Mouse (Mus musculus): ENCODE measurements at regions not wholly inside any gene's neighbourhood (a gene's known extent, or its start where the extent isn't known, plus 50 kb on each side); places are given as distances from the start of the nearest gene placed in this dataset.
"Not testable (repeated sequence)": the region's sequence is repeated elsewhere in the genome, so short reads cannot be mapped to it uniquely, and the experiment has no call there.

DNA sequence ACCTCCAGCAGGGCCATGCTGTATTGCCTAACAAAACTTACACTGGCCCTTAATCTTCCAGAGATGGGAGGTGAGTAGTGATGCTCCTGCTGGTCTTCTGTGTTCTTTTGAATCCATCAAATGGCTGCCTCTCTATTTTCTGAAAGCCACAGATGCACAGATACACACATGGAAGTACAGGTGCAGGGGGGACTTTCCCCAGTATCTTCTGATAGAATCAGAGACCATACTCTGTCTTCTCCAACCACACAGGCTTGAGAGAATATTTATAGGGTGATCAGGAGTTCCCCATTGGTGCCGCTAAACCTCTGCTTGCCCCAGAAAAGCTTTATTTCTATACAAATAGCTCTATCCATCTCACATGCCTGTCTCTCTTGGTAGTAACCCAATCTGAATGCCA, 133.5 kb upstream of the Tbl1xr1 start:
- DNase-seq, result no peak

DNA sequence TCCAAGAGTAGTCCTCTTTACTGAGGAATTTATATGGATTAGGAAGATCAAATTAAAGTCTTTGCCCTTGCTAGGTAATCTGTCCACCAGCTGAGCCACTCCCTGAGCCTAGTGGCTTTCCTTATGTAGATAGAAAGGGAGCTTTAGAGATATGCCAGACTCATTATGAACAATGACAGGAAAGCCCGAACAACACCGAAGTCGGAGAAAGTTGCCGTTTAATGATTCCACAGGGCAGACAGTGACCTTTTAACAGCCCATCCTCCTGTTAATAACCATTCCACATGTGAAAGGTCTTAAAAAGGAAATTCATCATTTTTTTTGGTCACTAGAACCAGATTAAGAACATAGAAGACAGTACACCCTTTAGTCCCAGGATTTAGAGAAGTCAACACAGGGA, 130.7 kb upstream of the Tbl1xr1 start:
- no peak for DNase-seq

DNA sequence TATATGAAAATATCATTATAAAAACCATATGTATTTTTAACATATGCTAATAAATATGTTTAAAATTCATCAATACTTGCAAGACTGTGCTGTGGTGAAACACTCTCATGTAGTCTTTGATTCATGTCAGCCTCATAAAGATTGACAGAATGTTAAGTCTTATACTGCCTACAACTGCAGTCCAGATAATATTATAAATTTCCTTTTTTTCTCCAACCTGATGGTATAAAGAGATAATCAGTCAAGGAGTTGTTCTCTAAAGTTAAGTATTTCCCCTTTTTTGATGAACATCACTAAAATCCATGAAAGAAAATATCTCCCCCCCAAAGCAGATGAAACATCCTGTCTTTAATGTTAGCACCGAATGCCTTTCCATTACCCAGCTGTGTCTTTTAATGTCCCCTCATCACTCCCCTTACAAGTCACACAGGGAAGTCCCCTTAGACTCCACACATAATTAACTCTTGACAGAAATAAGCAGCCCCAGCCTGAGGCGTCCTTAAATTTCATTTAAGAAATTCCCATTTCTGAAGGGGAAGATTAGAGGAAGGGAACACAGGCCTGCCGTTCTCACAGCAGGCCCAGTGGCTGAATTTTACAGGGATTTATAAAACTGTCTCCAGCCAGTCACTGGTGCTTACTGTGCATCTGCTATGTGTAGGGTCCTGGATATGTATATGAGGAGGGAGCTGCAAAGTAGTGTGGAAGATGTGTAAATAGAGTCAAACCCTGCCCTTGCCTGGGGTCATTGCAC, 129.0 kb upstream of the Tbl1xr1 start:
- no peak for DNase-seq

DNA sequence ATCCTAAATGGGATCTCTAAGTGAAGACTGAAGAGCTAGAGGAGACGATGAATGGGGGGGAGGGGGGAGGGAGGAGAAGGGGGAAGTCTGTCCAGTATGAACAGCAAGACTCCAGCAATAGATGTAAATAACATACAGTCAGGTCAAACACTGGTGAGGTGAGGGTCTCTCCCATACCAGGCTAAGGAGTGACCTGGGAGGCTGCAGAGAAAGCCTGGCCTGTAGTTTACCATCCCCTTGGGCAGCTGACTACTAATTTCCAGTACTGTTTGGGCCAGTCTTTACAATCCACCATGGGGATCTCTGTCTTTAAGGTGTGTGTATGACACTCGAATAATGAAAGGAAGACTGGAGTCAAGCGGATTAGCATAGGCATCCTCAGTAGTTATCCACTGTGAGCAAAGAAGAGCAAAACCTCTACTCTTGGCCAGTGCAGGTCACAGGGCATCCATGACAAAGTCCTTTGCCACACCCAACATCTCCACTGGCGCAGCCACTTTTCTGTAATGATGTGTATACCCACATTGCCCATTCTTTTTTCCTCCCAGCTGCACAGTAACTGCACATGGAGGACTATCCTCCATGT, 128.3 kb upstream of the Tbl1xr1 start:
- no peak for DNase-seq

DNA sequence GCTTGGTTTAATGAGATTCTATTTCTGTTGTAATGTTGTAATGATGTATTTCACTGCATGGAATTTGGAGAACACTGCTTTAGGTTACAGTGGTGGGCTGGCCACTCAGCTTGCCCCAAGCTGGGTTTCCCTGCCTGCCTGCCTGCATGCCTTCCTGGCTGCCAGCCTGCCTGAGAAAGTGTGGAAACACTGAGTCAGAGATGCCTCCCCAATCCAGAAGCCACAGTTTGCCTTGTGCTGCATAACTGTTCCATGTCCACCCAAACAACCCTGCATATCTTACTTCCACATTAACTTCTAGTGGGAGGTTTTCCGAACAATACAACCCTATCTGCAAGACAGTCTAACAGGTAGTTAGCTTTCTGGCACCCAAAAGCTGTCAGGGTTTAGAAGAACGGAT, 127.0 kb upstream of the Tbl1xr1 start:
- DNase-seq, result no peak

DNA sequence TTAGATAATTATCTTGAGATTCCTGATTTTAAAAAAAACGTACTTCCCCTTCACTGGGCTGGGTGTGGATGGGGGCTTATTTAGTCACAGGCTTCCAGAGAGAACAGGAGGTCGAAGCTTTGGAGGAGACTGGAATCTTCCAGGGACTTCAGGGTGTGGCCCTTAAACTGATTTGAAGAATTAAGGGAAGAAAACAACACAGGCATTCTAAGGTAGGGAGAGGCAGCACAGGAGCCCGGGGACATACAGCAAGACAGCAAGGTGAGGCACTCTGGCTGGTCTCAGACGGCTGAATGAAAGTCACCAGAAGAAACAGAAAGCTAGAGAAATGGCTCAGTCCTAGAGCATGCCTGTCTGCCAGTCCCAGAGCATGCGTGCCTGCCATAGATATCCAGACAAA, 125.9 kb upstream of the Tbl1xr1 start:
- no peak for DNase-seq

DNA sequence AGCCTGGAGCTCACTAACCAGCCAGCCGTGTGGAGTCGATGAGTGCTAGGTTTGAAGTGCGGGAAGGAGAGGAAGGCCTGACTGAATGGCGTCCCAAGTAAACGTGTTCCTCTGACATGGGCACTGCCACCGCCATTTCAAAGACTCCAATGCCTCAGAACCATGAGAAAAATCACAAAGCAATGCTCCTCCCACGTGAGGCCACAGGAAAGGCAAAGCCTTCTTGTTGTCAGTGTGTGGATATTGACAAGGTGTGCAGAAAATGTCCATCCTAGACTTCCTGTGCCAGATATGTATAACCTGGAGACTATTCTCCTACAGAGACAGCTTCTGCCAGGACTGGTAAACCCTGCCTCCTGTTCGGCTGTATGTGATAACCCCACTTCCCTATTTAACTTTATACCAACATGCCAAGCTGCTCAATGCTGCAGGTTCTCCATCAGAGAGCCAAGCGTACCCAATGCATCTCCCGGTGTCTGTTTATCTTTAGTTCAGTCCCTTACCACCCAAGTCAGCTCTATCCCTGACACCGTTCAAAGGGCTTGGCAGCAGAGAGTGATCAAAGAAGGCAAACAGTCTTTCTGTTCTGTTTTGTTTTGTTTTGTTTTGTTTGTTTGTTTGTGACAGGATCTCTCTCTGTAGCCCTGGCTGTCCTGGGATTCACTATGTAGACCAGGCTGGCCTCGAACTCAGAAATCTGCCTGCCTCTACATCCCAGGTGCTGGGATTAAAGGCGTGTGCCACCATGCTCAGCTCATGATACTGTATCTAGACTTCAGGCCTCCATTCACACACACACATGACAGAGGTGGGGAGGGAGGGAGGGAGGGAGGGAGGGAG, 124.8 kb upstream of the Tbl1xr1 start:
- DNase-seq, result no peak

DNA sequence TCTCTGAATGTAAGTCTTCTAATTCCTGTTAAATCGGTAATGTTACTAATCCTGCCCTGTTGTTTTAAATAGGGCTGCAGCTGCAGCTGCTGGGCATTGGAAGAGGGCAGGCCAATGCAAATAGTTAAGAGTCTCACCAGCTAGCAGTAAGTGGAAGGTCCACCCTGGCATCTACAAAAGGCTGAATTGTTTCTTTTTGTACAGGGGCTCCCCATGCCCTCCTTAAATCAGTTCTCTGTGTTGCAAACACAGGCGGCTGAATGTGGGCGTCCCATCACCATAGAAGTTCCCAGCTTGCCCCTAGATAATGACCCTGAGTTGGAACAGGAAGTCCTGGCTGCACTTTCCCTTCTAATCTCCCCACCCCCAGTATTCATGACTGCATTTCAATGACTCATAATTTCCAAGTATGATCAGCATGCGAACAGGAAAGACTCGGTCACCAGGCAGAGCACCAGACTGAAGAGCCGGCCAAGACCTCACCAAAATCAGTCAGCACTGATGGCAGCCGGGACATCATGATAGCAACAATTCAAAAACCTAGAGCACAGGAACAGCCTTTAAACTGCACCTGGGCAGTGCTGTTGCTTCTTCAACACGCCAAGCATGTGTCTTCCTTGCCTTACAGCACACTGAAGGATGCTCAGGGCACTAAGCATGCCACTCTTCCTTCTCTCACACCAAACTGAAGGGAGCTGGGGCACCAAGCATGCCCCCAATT, 123.6 kb upstream of the Tbl1xr1 start:
- DNase-seq, result peak; percentile 57 to 80

DNA sequence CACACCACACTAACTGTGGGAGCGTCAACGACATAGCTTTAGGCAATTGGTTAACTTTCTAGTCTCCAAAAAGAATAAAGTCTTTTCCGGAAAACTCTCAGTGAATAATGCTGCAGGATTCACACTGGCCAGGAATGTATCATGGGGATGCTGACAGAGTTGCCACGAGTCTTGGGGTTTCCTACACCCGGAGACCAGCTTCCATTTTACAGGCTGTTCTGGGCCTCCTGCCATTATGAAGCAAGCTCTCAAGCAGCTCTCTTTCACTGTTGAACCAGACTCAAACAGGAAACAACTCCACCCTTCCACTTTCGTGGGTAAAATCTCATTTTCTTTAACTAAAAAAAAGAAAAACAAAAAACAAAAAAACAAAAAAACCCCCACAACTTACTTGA, 123.0 kb upstream of the Tbl1xr1 start:
- DNase-seq, result peak in 1 of 2 experiments; percentile 16

DNA sequence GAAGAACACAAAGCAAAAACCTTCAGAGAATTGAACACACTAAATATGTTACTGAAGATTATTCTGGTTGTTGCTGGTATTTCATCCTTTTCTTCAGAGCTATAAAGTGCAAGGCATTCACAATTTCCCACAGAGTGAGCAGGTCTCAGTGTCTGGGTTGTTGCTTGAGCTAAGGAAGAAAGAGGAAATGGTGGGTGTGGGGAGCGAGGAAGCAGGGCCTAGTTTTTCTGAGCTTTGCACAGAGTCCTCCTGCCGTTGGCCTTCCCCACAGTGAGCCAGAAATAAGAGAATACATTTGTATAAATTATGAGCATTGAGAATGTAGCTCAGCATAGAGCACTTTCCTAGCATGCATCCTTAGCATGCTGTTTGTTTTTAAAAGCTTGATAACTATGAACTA, 120.8 kb upstream of the Tbl1xr1 start:
- DNase-seq, result no peak

DNA sequence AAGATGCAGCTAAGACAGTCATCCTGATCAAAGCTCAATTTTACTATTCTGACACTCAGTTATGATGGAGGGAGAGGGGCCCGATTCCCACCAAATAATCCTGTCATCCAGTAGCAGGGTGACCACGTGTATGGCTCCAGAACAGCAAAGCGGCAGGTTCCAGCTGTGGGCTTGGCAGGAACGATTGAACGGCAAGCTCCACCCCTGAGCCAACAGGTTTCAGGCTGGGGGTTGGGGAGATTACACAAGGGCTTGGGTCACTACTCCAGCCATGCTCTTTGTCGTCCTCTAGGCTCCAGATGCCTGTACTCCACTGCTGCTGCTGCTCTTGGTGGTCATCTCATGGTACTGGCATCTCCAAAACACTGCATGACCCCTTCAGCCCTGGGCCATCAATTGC, 119.3 kb upstream of the Tbl1xr1 start:
- not testable (repeated sequence) for DNase-seq

DNA sequence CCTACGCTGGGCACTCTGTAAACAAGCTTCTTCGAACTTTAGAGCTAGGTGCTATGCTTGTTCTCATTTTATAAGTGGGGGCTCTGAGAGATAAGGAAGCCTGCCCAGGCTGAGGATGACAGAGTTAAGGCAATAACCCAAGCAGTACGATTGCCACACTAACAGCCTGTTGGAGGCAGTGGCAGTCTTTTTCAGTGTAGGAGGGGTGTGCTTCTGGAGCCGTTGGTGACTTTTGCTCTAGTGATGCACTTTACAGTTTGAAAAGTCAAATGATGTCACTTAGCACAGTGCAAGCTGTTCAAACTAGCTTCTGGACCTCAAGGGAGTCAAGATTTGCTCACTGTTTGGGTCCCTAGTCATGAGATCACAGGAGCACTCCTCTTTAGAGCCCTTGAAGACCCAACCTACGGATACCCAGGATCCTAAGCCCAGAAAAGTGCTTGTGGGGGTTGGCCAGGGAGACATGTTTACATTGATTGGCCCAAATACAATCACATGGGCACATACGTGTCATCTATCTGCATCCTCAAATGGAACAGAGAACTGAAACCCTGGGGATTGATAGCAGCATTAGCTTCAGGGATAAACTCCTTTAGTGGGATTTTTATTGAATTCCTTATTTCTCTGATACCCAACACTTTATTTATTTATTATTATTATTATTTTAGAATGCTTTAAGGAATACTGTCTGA, 117.7 kb upstream of the Tbl1xr1 start:
- DNase-seq, result no peak

DNA sequence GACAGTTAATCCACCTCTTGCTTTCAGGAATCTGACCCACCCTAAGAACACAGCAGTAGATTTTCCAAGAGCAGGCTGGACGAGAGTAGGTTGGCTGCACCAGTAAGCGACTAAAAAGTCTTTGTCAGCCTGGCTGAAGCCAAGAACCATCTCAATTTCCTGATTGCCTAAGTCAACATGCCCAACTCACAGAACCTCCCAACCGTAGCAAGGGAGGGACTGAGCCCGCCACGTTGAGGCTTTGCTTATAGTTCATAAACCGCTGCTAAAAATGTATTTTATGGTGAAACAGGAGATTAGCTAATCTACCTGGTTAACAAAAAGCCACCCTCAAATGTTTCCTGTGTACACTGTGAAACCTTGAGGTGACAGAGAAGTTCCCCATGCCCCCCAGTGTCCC, 115.4 kb upstream of the Tbl1xr1 start:
- DNase-seq, result no peak

DNA sequence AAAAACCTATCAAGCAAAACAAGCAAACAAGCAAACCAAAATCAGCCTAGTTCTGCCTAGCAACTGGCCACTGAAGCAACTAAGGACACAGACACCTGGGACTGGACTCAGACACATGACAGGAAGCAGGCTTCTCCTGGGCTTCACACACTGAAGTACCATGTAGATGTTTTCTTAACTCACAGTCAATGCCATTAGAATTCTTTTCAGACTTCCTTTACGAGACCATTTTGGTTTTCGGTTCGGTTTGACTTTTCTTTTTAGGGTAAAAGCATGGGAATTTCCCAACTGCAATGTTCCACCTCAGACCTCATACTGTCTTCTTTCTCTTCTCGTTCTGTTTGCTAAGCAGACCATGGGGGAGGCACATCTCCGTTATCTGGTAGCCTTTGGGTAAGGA, 114.7 kb upstream of the Tbl1xr1 start:
- DNase-seq, result no peak

DNA sequence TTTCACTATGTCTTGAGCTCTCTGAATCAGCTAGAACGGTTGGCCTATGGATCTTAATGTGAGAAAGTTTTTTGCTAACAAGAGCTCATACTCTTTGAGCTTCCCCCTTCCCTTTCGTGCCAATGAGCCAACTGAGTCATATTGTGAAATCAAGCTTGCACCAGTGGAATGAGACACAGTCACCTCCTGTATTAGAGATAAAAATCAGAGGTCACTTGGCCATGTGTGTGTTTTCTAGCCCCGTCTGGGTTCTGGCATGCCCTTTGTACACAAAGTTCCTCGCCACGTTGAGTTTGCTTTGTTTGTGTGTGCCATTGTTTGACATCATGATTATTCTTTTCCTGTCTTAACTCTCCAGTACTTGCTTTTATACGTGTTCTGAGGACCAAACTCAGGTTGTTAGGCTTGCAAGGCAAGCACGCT, 114.1 kb upstream of the Tbl1xr1 start:
- DNase-seq, result no peak

DNA sequence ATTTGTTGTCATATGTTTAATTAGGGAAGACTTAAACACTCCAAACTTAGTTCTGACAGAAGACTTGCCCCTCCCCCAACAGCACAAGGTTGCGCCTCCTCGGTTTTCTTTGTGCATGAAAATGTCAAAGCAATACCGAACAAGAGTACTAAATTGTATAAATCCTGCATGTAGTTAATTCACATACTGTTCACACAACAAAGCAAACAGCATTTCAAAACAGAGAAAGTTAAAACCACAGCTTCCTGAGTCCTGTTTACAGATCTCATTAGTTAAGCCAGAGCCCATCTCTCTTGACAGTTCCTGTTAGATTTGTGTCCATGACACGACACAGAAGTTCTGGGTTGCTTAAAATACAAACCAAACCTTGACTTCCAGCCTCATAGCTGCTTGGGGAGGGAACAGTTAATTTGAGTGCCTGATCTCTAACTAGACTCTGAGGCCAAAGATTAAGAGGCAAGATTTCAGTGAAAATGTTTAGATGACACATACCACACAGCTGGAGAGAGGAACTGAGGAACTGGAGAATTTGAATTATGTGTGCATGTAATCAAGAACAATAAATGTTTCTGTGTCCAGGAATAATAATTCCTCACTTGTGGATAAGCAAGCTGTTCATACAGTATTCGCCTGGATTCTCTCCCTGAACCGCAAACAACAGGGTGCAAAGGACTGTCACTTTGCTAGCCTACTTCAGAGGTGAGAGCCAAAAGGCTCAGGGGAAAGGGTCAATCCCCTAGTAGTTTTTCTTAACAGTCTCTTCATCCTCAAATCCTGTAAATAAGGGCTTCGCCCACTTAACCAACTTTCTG, 113.3 kb upstream of the Tbl1xr1 start:
- no peak for DNase-seq

DNA sequence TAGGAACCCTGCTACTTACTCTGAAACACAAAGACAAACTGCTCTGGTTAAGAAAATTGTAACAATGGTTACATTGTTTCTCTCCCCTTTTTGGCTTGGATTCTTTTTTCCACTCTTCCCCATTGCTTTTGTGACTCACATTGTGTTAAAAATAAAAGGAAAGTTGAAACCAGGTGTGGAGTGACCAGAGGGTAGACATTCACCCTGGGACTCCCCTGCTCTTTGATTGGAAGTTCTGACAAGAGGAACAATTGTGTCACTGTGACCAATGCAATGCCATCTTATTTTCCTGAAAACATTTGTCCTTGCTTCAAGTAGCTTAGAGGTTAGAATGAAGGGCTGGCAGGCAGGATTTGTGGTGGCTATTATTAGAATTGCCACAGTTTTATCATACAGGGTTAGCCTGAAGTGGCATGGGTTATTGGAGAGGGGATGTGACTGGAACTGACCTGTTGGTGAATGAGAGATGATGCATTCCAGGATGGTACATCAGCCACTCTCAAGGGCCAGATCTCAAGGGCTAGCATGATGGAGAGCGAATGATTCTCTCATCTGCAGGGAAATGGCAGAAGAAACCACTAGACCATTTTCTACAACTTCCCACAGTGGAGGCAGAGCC, 112.6 kb upstream of the Tbl1xr1 start:
- no peak for DNase-seq

DNA sequence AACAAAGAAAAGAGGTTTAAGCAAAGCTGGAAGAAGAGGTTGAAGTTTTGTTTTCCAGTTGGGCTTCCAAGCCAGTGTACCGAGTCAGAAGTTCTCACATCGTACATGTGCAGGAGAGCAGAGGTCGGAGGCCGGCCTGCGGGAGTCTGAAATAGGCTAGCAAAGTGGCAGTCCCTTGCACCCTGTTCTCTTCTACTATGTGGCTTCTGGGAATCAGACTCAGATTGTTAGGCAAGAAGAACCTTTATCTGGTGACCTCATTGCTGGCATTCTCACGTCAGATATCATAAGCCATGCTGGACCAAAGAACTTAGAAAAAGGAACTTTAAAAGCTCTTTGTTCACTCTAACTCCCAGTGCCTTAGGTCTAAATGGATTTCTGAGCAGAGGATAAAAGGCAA, 112.0 kb upstream of the Tbl1xr1 start:
- DNase-seq, result no peak

DNA sequence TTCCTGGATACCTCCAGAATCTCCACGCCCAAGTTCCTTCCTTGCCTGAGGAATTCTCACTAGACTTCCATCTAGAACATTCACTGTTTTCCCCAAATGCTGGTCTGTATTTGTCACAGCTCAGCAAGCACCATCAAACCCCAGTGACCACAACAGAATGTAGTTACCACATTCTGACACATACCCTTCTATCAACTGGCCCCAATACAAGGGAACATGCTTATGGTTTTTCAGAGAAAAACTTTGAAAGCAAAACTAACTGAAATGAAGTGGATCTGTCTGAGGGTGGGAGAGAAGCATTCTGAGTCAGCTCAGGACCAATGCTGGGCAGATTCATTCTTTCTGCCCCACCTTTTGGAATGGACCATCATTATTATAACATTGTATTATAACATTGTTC, 110.9 kb upstream of the Tbl1xr1 start:
- DNase-seq, result no peak

DNA sequence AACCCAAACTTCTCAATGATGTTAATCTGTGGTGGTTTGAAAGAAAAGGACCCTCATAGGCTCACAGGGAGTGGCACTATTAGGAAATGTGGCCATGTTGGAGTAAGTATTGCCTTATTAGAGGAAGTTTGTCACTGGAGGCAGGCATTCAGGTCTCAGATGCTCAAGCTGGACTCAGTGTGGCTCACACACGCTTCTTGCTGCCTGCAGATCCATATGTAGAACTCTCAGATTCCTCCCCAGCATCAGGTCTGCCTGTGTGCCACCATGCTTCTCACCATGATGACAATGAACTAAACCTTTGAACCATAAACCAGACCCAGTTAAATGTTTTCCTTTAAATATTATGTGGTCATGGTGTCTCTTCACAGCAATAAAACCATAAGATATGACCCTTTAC, 104.7 kb upstream of the Tbl1xr1 start:
- no peak for DNase-seq

DNA sequence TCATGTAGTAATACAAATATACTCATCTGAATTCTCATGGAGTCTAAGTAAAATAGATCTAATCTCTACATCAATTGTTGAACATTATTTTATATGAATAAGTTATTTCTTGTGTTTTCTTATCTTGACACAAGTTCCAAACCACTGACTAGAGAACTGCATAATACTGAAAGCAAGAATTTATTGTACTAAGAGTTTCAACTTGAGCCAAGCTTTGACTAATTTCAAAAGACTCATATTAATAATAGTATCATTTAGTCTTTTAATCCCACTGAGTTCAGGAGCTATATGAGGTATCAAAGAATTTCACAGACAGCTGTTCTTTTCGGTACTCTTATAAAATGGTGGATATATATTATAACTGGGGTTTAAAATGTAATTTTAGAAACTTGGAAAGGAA, 103.3 kb upstream of the Tbl1xr1 start:
- no peak for DNase-seq

Measured in kidney, postnatal 25 days (tissue).